ENCODE assay signal across 26 mouse cellular contexts in the genomic region with DNA sequence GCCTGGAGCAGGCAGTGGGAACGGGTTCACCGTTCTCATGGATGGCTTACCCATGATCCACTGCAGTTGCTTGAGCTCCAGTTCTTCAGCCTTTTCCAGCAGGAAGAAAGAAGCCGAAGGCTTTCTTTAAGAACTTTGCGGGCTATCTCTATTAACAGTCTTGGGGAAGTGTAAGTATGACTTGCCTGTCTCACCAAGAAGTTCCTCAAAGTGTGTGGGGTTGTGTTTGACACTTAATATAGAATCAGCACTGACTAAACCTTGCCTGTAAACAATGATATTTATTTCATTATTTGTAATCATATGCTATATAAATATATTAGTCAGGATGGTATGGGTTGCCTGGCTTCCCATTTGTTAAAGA. TPM values are rescaled to one million over a fixed set of nuclear protein-coding genes. Genes with fewer than 3 reads are reported as not detected.
A peak's percentile ranks its signal among the peaks of the same experiment; 100 is the strongest.
DNase-seq lines count a peak whose midpoint lies in the region; ATAC-seq and TF ChIP-seq lines count a peak whose summit lies in the region.
"Had no signal": no experiment of that assay in that cellular context is flagged by ENCODE, and none has a peak within 500 bp of the region (broad histone marks: within the 10 kb centered on the region; RNA-seq: fewer than 3 reads in every experiment).

No protein-coding gene starts in this region.

- H3K9me3 ChIP-seq in CH12.LX (replicated peaks; ENCODE audit: low read length) = no peaks in the 10 kb centered on the region
- no peaks in the 10 kb centered on the region for H3K9me3 ChIP-seq in liver, postnatal 0 days (ENCODE audit: low read length)
- H3K9me3 ChIP-seq in stomach, postnatal 0 days (ENCODE audit: control insufficient read depth, low read length) = no peaks in the 10 kb centered on the region
- H3K9me3 ChIP-seq: embryonic facial prominence, embryonic 12.5 days; embryonic facial prominence, embryonic 15.5 days; heart, embryonic 10.5 days had no signal

- H3K27ac ChIP-seq in CH12.LX (ENCODE audit: insufficient read depth, low read depth) = no peak overlapping the region
- H3K27ac ChIP-seq in bone marrow, adult 2 months (ENCODE audit: control insufficient read depth, insufficient read depth, low read depth, low read length, poor library complexity) = peak overlapping the region; percentile 65
- H3K27ac ChIP-seq in liver, postnatal 0 days (ENCODE audit: low read depth) = no peak overlapping the region
- H3K27ac ChIP-seq in stomach, postnatal 0 days (replicated peaks) = no peak overlapping the region
- H3K27ac ChIP-seq: embryonic facial prominence, embryonic 12.5 days; embryonic facial prominence, embryonic 15.5 days; heart, adult 2 months; heart, embryonic 10.5 days; heart, embryonic 13.5 days; hindbrain, embryonic 14.5 days; hindbrain, postnatal 0 days had no signal

- 0 out of 2 replicates have a peak overlapping the region, but pooled peaks have one; percentile 3 for H3K4me2 ChIP-seq in CH12.LX (ENCODE audit: insufficient read depth, low read depth, poor library complexity, severe bottlenecking)
- no peak overlapping the region for H3K4me2 ChIP-seq in liver, postnatal 0 days (ENCODE audit: low read depth, low read length)
- H3K4me2 ChIP-seq in stomach, postnatal 0 days (replicated peaks; ENCODE audit: low read depth) = no peak overlapping the region
- H3K4me2 ChIP-seq: embryonic facial prominence, embryonic 12.5 days; embryonic facial prominence, embryonic 15.5 days; heart, embryonic 13.5 days; hindbrain, embryonic 14.5 days had no signal

- no peak for TF ChIP-seq EP300 in CH12.LX (IDR thresholded peaks at IDR 0.05; ENCODE audit: low read length)
- TF ChIP-seq EP300 in liver, postnatal 0 days (IDR thresholded peaks at IDR 0.05; ENCODE audit: low read depth) = no peak
- TF ChIP-seq EP300 in stomach, postnatal 0 days (optimal IDR thresholded peaks at IDR 0.05) = no peak

- ATAC-seq in granulocyte monocyte progenitor cell, adult 5-6 weeks (replicated peaks; ENCODE audit: poor library complexity, severe bottlenecking) = peak; percentile 65
- no peak for ATAC-seq in liver, postnatal 0 days
- ATAC-seq in stomach, postnatal 0 days (ENCODE audit: low FRiP score, low TSS enrichment) = no peak
- ATAC-seq: activated CD4-positive, CD25-positive, alpha-beta regulatory T cell, adult 4 months; CD4-positive, CD25-positive, alpha-beta regulatory T cell, adult 4 months; forebrain, embryonic 14.5 days; forebrain, postnatal 0 days; hindbrain, postnatal 0 days; inflammation-experienced regulatory T-cells, adult 6 months had no signal

- TF ChIP-seq POLR2A in CH12.LX (IDR thresholded peaks at IDR 0.05; ENCODE audit: low read depth, low read length) = no peak
- no peak for TF ChIP-seq POLR2A in bone marrow, adult 2 months (IDR thresholded peaks at IDR 0.05; ENCODE audit: borderline replicate concordance, control insufficient read depth, low read depth, low read length)

- TF ChIP-seq RAD21 in CH12.LX (IDR thresholded peaks at IDR 0.05; ENCODE audit: low read depth, low read length) = no peak

- dilution Hi-C loops in CH12.LX (cut with MboI; ENCODE audit: extremely low pct_ligation_motif_present, extremely low pct_unique_long_range_greater_than_20kb, low sequenced_read_pairs) = no loop called here

- H3K79me2 ChIP-seq in CH12.LX (replicated peaks; ENCODE audit: control insufficient read depth, extremely low read depth, insufficient read depth, poor library complexity, severe bottlenecking) = no peaks in the 10 kb centered on the region

- DNase-seq in CH12.LX (ENCODE audit: extremely low read depth) = no peak
- DNase-seq in liver, postnatal 0 days = no peak
- DNase-seq in right cerebral cortex, postnatal 14 days = no peak
- no peak for DNase-seq in stomach, postnatal 0 days (ENCODE audit: low spot score)
- DNase-seq: adrenal gland, postnatal 10 days; adrenal gland, postnatal 36 days; cerebellum, adult 11-12 months; cerebellum, adult 8-10 months; cerebellum, postnatal 10 days; forebrain, postnatal 0 days; gastrocnemius, postnatal 25 days; heart, postnatal 14 days; heart, postnatal 4 days had no signal

- 25% methylated on average over 4 of the region's 4 CpGs for WGBS in bone marrow, adult 2 months
- 64% methylated on average over 4 of the region's 4 CpGs for WGBS in liver, postnatal 0 days (ENCODE audit: insufficient replicate concordance)
- WGBS in stomach, postnatal 0 days = 97% methylated on average over 4 of the region's 4 CpGs

- no peak for TF ChIP-seq CTCF in CH12.LX (conservative IDR thresholded peaks at IDR 0.05 in 1 of 2, IDR thresholded peaks at IDR 0.05 in 1 of 2; ENCODE audit: low read depth in 2 of 2, low read length in 2 of 2)
- no peak for TF ChIP-seq CTCF in bone marrow, adult 2 months (IDR thresholded peaks at IDR 0.05; ENCODE audit: control insufficient read depth, insufficient read depth, low read length)
- no peak for TF ChIP-seq CTCF in liver, postnatal 0 days (IDR thresholded peaks at IDR 0.05; ENCODE audit: low read depth)
- no peak for TF ChIP-seq CTCF in stomach, postnatal 0 days (IDR thresholded peaks at IDR 0.05; ENCODE audit: low read depth)

- no peaks in the 10 kb centered on the region for H3K36me3 ChIP-seq in CH12.LX (replicated peaks in 1 of 2; ENCODE audit: control insufficient read depth in 1 of 2, insufficient read depth in 1 of 2, low read length in 1 of 2)
- H3K36me3 ChIP-seq in liver, postnatal 0 days (replicated peaks; ENCODE audit: insufficient read depth, low read length) = no peaks in the 10 kb centered on the region
- H3K36me3 ChIP-seq in stomach, postnatal 0 days (ENCODE audit: control insufficient read depth, insufficient read depth, low read length) = no peaks in the 10 kb centered on the region
- H3K36me3 ChIP-seq: embryonic facial prominence, embryonic 12.5 days; embryonic facial prominence, embryonic 15.5 days; heart, embryonic 10.5 days; heart, embryonic 13.5 days had no signal

- H3K4me3 ChIP-seq in CH12.LX (replicated peaks in 1 of 3; ENCODE audit: low read depth in 2 of 3, low read length in 2 of 3, poor library complexity in 1 of 3) = no peak overlapping the region
- H3K4me3 ChIP-seq in bone marrow, adult 2 months (replicated peaks; ENCODE audit: control insufficient read depth, low read depth, low read length) = peak overlapping the region; percentile 10
- no peak overlapping the region for H3K4me3 ChIP-seq in liver, postnatal 0 days (ENCODE audit: low read depth, low read length)
- no peak overlapping the region for H3K4me3 ChIP-seq in stomach, postnatal 0 days (ENCODE audit: low read depth, low read length)
- H3K4me3 ChIP-seq: embryonic facial prominence, embryonic 12.5 days; embryonic facial prominence, embryonic 15.5 days; heart, adult 2 months; heart, embryonic 10.5 days; heart, embryonic 13.5 days had no signal

- in situ Hi-C loops in CH12.LX (cut with MboI; ENCODE audit: low pct_ligation_motif_present, low pct_unique_long_range_greater_than_20kb, low sequenced_read_pairs) = no loop called here

- H3K4me1 ChIP-seq in CH12.LX (ENCODE audit: control insufficient read depth in 1 of 2, insufficient read depth in 2 of 2) = peaks cover 3 to 6% of the 10 kb centered on the region in 2 experiments; a peak in 2 of 4 replicates
- no peaks in the 10 kb centered on the region for H3K4me1 ChIP-seq in bone marrow, adult 2 months (ENCODE audit: control insufficient read depth, insufficient read depth, low read length)
- no peaks in the 10 kb centered on the region for H3K4me1 ChIP-seq in liver, postnatal 0 days (ENCODE audit: insufficient read depth)
- H3K4me1 ChIP-seq in stomach, postnatal 0 days (replicated peaks; ENCODE audit: control insufficient read depth, insufficient read depth) = no peaks in the 10 kb centered on the region
- H3K4me1 ChIP-seq: embryonic facial prominence, embryonic 12.5 days; embryonic facial prominence, embryonic 15.5 days; heart, embryonic 10.5 days; heart, embryonic 13.5 days had no signal

- peaks cover 6% of the 10 kb centered on the region for H3K27me3 ChIP-seq in CH12.LX (replicated peaks)
- H3K27me3 ChIP-seq in liver, postnatal 0 days (ENCODE audit: insufficient read depth, low read length) = no peaks in the 10 kb centered on the region
- H3K27me3 ChIP-seq in stomach, postnatal 0 days (ENCODE audit: control insufficient read depth, insufficient read depth, low read length) = no peaks in the 10 kb centered on the region
- H3K27me3 ChIP-seq: embryonic facial prominence, embryonic 12.5 days; heart, embryonic 13.5 days had no signal

- H3K9ac ChIP-seq in CH12.LX (ENCODE audit: insufficient read depth, low read depth) = no peak overlapping the region
- H3K9ac ChIP-seq in liver, postnatal 0 days (replicated peaks) = no peak overlapping the region
- H3K9ac ChIP-seq in stomach, postnatal 0 days (ENCODE audit: low read length) = no peak overlapping the region
- H3K9ac ChIP-seq: embryonic facial prominence, embryonic 12.5 days; embryonic facial prominence, embryonic 15.5 days; forebrain, postnatal 0 days; heart, embryonic 13.5 days; hindbrain, embryonic 14.5 days had no signal

TF ChIP-seq in CH12.LX, 34 proteins besides CTCF, POLR2A, EP300 and RAD21 (continues in another document):
- TF ChIP-seq RCOR1 (conservative IDR thresholded peaks at IDR 0.05; ENCODE audit: low read depth, low read length) (no peak), BHLHE40 (IDR thresholded peaks at IDR 0.05; ENCODE audit: low read depth, low read length) (no peak), MXI1 (IDR thresholded peaks at IDR 0.05; ENCODE audit: low read depth, low read length) (no peak), USF1 (IDR thresholded peaks at IDR 0.05; ENCODE audit: low read depth, low read length) (no peak)

RNA-seq across cellular contexts. Expression of a gene that starts 11.1 kb away (rescaled TPM):
- total RNA-seq in CH12.LX (2012; rRNA removed) (15.8 and 17.7 TPM in 2 replicates), CH12.LX (2014; rRNA removed) (14.7 and 16.1 TPM in 2 replicates)
- polyA plus RNA-seq in CH12.LX (2012; ENCODE audit: insufficient read length, low read depth) = 16.4 and 18.6 TPM in 2 replicates
- 0.63 and 3.7 TPM in 2 replicates for polyA plus RNA-seq in bone marrow, adult 2 months (2011; ENCODE audit: insufficient read depth, insufficient read length, low replicate concordance, missing spikeins)
- 1.7 TPM in 1 of 2 replicates, not detected in the other for total RNA-seq in granulocyte monocyte progenitor cell, adult 5-6 weeks (2014; fragmentation: Nextera tagmentation)
- 0.82 and 0.98 TPM in 2 replicates for total RNA-seq in granulocyte monocyte progenitor cell, adult 5-6 weeks (2017)
- 0.63 and 0.69 TPM in 2 replicates for polyA plus RNA-seq in liver, postnatal 0 days (2015; fragmentation: Nextera tagmentation; extraction: Ambion mirVana)
- polyA plus RNA-seq in stomach, postnatal 0 days (2015; fragmentation: Nextera tagmentation; extraction: Ambion mirVana) = 57.9 and 59.9 TPM in 2 replicates

RNA-seq across cellular contexts. Expression of a gene that starts 23.4 kb away (rescaled TPM):
- total RNA-seq in CH12.LX (2012; rRNA removed) (not detected in 2 replicates), CH12.LX (2014; rRNA removed) (not detected in 2 replicates)
- polyA plus RNA-seq in CH12.LX (2012; ENCODE audit: insufficient read length, low read depth) = not detected in 2 replicates
- polyA plus RNA-seq in bone marrow, adult 2 months (2011; ENCODE audit: insufficient read depth, insufficient read length, low replicate concordance, missing spikeins) = 0.70 and 0.92 TPM in 2 replicates
- total RNA-seq in granulocyte monocyte progenitor cell, adult 5-6 weeks (2014; fragmentation: Nextera tagmentation) = not detected in 2 replicates
- not detected in 2 replicates for total RNA-seq in granulocyte monocyte progenitor cell, adult 5-6 weeks (2017)
- polyA plus RNA-seq in liver, postnatal 0 days (2015; fragmentation: Nextera tagmentation; extraction: Ambion mirVana) = 0.07 and 0.14 TPM in 2 replicates
- 3.7 and 4.6 TPM in 2 replicates for polyA plus RNA-seq in stomach, postnatal 0 days (2015; fragmentation: Nextera tagmentation; extraction: Ambion mirVana)
- polyA plus RNA-seq: activated CD4-positive, CD25-positive, alpha-beta regulatory T cell, adult 4 months; CD4-positive, CD25-positive, alpha-beta regulatory T cell, adult 4 months; inflammation-experienced regulatory T-cells, adult 6 months had no signal
